Mouse (Mus musculus) embryonic facial prominence, embryonic 11.5 days (tissue): ENCODE measurements around the gene Map3k14. TPM values are rescaled to one million over a fixed set of nuclear protein-coding genes. Genes with fewer than 3 reads are reported as not detected.

Experiments
- ATAC-seq: fragments of 200-750 bp; cut with Nextera tagmentation; replicated peaks from 2 replicates; pipeline ENCODE4 v1.8.0; 2017; ENCODE audit warnings: low read depth; ENCODE audit not compliant: insufficient number of reproducible peaks, low FRiP score, low TSS enrichment
- DNase-seq: peaks from one replicate; pipeline ENCODE4 v3.0.0-alpha.2; 2015; ENCODE audit warnings: low spot score
- H3K27ac ChIP-seq: fragments of 300-500 bp; sonication (generic); replicated peaks from 2 replicates; pipeline ENCODE4 v1.5.1; 2014; ENCODE audit warnings: mild to moderate bottlenecking, low read depth, low read length, control low read depth
- H3K27me3 ChIP-seq: fragments of 300-500 bp; sonication (generic); 2 replicates; pipeline ENCODE4 v1.6.1; 2014; ENCODE audit warnings: mild to moderate bottlenecking, low read length, moderate library complexity, mixed read lengths; ENCODE audit not compliant: control insufficient read depth, insufficient read depth
- H3K36me3 ChIP-seq: fragments of 300-500 bp; sonication (generic); replicated peaks from 2 replicates; pipeline ENCODE4 v1.6.1; 2014; ENCODE audit warnings: low read depth, mild to moderate bottlenecking, low read length, moderate library complexity, mixed read lengths; ENCODE audit not compliant: control insufficient read depth, insufficient read depth
- H3K4me1 ChIP-seq: fragments of 300-500 bp; sonication (generic); 2 replicates; pipeline ENCODE4 v1.6.1; 2014; ENCODE audit warnings: low read length, mixed read lengths; ENCODE audit not compliant: control insufficient read depth, insufficient read depth
- H3K4me2 ChIP-seq: fragments of 300-500 bp; sonication (generic); 2 replicates; pipeline ENCODE4 v1.6.1; 2014; ENCODE audit warnings: low read depth, mild to moderate bottlenecking, control low read depth, low read length, moderate library complexity
- H3K4me3 ChIP-seq: fragments of 300-500 bp; sonication (generic); 2 replicates; pipeline ENCODE4 v1.5.1; 2014; ENCODE audit warnings: low read depth, low read length, control low read depth
- H3K9ac ChIP-seq: fragments of 300-500 bp; sonication (generic); replicated peaks from 2 replicates; pipeline ENCODE4 v1.6.1; 2014; ENCODE audit warnings: mild to moderate bottlenecking, control low read depth, low read length
- H3K9me3 ChIP-seq: fragments of 300-500 bp; sonication (generic); replicated peaks from 2 replicates; pipeline ENCODE4 v1.6.1; 2016; ENCODE audit warnings: mild to moderate bottlenecking, low read length, inconsistent platforms, mixed read lengths; ENCODE audit not compliant: control insufficient read depth
- WGBS: fragments of 180-500 bp; shearing (Covaris S2); extraction: QIAGEN DNeasy Blood & Tissue Kit; methylation state at CpG from one replicate; pipeline ENCODE4 v1.1.7; 2014; 5-methylcytosine and 5-hydroxymethylcytosine counted together
- polyA plus RNA-seq: library from polyadenylated mRNA; unstranded; fragments of >200 nt; fragmentation: Nextera tagmentation; extraction: Ambion mirVana; gene quantifications from 2 replicates; pipeline ENCODE4 v1.2.1, GENCODE M21; 2014

The Map3k14 gene
- polyA plus RNA-seq, 1 experiment from 2014 or later = 1.9 TPM

DNA sequence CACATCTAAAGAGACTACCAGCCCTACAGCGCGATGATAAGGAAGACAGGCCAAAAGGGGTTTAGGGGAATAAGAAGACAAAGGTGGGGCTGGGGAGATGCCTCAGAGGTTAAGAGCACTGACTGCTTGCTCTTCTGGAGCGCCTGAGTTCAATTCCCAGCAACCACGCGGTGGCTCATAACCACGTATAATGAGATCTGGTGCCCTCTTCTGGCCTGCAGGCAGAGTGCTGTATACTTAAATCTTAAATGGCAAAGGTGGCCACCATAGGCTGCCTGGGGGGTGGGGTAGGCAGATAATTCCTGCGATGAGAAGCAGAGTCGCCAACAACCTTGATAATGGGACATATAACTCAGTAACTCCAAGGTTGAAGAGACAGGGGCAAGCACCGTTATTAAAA is 29.5 kb downstream of the Map3k14 start:
- no peaks in the 10 kb centered on the region for H3K27me3 ChIP-seq
- H3K4me1 ChIP-seq = no peaks in the 10 kb centered on the region
- DNase-seq (no peak), ATAC-seq (no peak)
- WGBS = 67% methylated on average over 9 of the region's 9 CpGs
- no peak overlapping the region for H3K27ac ChIP-seq
- H3K9ac ChIP-seq = no peak overlapping the region
- H3K9me3 ChIP-seq = no peaks in the 10 kb centered on the region
- no peaks in the 10 kb centered on the region; the same call in 1 of the 2 replicates for H3K36me3 ChIP-seq
- H3K4me3 ChIP-seq = no peak overlapping the region
- H3K4me2 ChIP-seq = no peak overlapping the region

DNA sequence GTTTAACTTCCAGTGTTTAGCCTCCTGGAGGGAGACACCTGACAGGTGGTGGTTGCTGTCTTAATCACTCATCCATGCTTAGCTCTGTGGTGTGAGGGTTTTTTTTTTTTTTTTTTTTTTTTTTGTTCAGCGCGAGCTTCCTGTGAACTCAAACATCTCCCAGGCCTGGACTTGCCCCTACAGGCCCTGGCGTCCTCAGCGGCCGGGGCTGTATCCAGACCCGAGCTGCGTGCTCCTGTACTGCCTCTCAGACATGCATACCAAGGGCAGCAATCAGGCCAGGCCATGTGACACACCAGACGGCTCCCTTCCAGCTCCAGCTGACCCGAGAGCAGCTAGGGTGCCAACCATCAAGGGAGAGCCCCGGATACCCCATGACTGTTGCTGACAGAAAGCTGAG is 30.4 kb downstream of the Map3k14 start:
- H3K27me3 ChIP-seq = no peaks in the 10 kb centered on the region
- H3K27ac ChIP-seq = no peak overlapping the region
- no peaks in the 10 kb centered on the region for H3K4me1 ChIP-seq
- ATAC-seq (no peak), DNase-seq (no peak)
- WGBS = 87% methylated on average over 10 of the region's 10 CpGs
- no peak overlapping the region for H3K4me3 ChIP-seq
- H3K36me3 ChIP-seq = no peaks in the 10 kb centered on the region; the same call in 1 of the 2 replicates
- H3K9me3 ChIP-seq = no peaks in the 10 kb centered on the region
- H3K4me2 ChIP-seq = no peak overlapping the region
- H3K9ac ChIP-seq = no peak overlapping the region

DNA sequence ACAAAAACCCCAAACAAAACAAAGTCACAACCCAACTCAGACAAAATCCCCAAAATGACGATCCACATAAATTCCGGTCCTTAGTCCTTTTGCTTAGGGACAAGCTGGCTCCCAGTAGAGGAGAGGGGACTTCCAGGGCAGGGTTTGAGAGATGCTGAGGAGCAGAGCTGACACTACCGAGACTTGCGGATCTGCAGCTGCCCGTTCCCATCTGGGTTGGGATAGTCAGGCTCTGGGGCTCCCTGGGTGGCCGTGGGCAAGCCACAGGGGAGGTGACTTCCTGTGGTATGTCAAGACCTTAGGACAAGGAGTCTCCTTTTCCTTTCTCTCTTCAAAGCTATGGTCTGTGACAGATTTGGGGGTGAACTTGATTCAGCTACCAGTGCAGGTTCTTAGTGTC is 30.8 kb downstream of the Map3k14 start:
- Histone ChIP-seq H3K9me3 (no peaks in the 10 kb centered on the region), H3K4me3 (no peak overlapping the region), H3K4me2 (no peak overlapping the region), H3K9ac (no peak overlapping the region), H3K36me3 (no peaks in the 10 kb centered on the region; the same call in 1 of the 2 replicates), H3K4me1 (no peaks in the 10 kb centered on the region), H3K27me3 (no peaks in the 10 kb centered on the region), H3K27ac (no peak overlapping the region)
- WGBS = 71% methylated on average over 6 of the region's 6 CpGs
- ATAC-seq (no peak), DNase-seq (no peak)

DNA sequence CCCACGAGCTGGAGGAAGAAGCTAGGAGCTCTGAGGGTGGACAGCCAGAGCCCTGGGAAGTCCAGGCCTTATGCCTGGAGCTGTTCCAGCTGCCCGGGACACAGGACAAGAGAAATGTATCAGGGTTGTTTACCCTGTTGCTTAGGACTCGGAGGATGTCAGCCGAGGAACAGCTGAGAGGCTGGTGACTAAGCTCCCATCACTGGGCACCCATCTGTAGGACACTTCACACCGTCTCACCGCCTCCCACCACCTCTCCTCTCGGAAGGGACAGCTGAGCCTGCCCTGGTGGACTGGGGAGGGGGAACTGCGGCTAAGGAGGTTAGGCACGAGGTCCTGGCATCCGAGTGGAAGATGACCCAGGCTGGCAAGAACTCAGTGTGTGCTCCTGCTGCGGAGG is 31.6 kb downstream of the Map3k14 start:
- H3K36me3 ChIP-seq = no peaks in the 10 kb centered on the region; the same call in 1 of the 2 replicates
- no peak overlapping the region for H3K4me2 ChIP-seq
- H3K27ac ChIP-seq = no peak overlapping the region
- DNase-seq (no peak), ATAC-seq (no peak)
- H3K4me1 ChIP-seq = no peaks in the 10 kb centered on the region
- H3K27me3 ChIP-seq = no peaks in the 10 kb centered on the region
- H3K9ac ChIP-seq = no peak overlapping the region
- WGBS = 75% methylated on average over 11 of the region's 11 CpGs
- no peak overlapping the region for H3K4me3 ChIP-seq
- H3K9me3 ChIP-seq = no peaks in the 10 kb centered on the region

DNA sequence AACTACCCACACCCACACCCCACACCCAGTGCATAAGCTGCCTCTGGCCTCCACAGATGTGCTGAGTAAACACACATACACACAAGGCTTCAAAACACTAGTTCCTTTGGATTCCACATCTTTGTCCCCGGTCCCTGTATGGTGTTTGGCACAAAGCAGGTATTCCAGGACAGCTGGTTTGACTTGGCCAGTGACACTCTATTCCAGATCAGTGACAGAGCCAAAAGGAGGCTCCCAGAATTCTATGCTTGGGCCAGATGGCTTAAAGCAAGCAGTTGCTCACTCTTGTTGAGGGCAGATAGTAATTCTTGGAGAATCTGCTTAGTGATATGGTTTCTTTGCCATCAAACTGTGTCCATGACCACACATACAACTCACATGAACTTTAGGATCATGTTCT is 32.8 kb downstream of the Map3k14 start:
- no peaks in the 10 kb centered on the region for H3K27me3 ChIP-seq
- no peak for ATAC-seq
- 65% methylated on average over 1 of the region's 1 CpGs for WGBS
- H3K4me2 ChIP-seq = no peak overlapping the region
- no peak overlapping the region for H3K4me3 ChIP-seq
- H3K9me3 ChIP-seq = no peaks in the 10 kb centered on the region
- no peak overlapping the region for H3K27ac ChIP-seq
- no peak overlapping the region for H3K9ac ChIP-seq
- H3K36me3 ChIP-seq = no peaks in the 10 kb centered on the region; the same call in 1 of the 2 replicates
- no peak for DNase-seq
- H3K4me1 ChIP-seq = no peaks in the 10 kb centered on the region

DNA sequence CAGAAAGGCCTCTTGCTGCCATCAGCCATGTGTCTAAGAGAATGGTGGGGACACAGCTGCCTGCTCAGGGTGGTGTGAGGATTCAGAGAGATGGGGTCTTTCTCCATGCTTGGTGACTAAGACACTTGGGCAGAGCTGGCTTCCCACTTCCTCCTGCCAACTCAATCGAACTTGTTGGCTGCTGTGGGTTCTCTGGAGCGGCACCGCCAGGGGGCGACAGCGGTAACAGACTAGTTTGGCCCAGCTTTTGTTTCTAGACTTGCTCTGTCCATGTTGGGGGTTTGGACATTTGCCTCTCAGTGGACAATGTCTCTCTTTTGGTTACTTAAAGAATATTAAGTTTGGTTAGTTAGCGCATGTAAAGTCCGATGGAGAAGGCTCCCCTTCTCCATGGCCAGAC is 34.3 kb downstream of the Map3k14 start:
- no peak overlapping the region for H3K9ac ChIP-seq
- no peak overlapping the region for H3K4me2 ChIP-seq
- H3K4me1 ChIP-seq = no peaks in the 10 kb centered on the region
- no peak overlapping the region for H3K4me3 ChIP-seq
- no peaks in the 10 kb centered on the region; the same call in 1 of the 2 replicates for H3K36me3 ChIP-seq
- no peaks in the 10 kb centered on the region for H3K27me3 ChIP-seq
- DNase-seq = peak; percentile 84
- H3K9me3 ChIP-seq = no peaks in the 10 kb centered on the region
- WGBS = 35% methylated on average over 7 of the region's 7 CpGs
- ATAC-seq = no peak
- H3K27ac ChIP-seq = no peak overlapping the region

DNA sequence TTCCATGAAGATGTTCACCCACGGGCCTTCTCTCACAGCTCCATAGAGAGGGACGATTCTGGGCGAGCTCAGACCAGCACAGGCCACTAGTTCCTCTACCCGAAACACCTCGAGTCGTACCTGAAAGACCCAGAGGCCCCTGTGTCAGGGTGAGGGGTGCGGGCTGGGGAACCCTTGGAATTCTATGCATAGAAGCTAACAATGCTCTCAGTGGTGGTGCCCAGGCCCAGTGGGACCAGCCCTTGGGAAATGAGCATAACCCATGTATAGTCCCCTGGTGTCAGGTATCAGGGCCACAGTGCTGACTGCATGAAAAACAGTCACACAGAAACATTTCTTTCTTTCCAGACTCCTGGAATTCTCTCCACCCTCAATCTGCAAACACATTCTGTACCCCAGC is 35.9 kb downstream of the Map3k14 start:
- Histone ChIP-seq H3K4me3 (no peak overlapping the region), H3K27me3 (no peaks in the 10 kb centered on the region), H3K27ac (no peak overlapping the region), H3K36me3 (no peaks in the 10 kb centered on the region; the same call in 1 of the 2 replicates), H3K4me1 (no peaks in the 10 kb centered on the region), H3K9ac (no peak overlapping the region), H3K4me2 (no peak overlapping the region), H3K9me3 (no peaks in the 10 kb centered on the region)
- DNase-seq = no peak
- no peak for ATAC-seq
- WGBS = 97% methylated on average over 7 of the region's 7 CpGs

DNA sequence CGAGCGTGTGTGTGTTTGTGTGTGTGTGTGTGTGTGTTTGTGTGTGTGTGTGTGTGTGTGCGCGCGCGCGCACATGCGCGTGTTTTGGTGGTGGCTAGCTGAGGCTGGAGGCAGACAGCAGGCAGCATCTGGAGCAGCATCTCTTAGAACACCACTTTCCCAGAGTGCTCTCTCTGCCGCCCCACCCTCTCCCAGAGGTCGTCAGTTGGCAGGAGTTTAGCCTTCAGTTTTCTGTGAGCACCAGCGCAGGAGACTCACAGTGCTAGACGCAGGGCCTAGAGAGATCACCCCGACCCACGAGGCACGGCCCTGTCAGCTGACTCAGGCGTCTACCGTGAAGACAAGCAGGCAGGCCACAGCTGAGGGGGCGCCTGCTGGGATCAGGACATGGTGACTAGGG is 36.6 kb downstream of the Map3k14 start:
- Histone ChIP-seq H3K4me3 (no peak overlapping the region), H3K9ac (no peak overlapping the region), H3K9me3 (no peaks in the 10 kb centered on the region), H3K4me2 (no peak overlapping the region), H3K4me1 (no peaks in the 10 kb centered on the region), H3K27me3 (no peaks in the 10 kb centered on the region), H3K36me3 (no peaks in the 10 kb centered on the region; the same call in 1 of the 2 replicates), H3K27ac (no peak overlapping the region)
- ATAC-seq (no peak), DNase-seq (no peak)
- WGBS = 91% methylated on average over 19 of the region's 19 CpGs
